Mouse (Mus musculus): ENCODE measurements at regions not wholly inside any gene's neighbourhood (a gene's known extent, or its start where the extent isn't known, plus 50 kb on each side); places are given as distances from the start of the nearest gene placed in this dataset.
A peak's percentile ranks its signal among the peaks of the same experiment; 100 is the strongest.

GRCm38 (mm10) chr8:113250264-113250663, 385.1 kb upstream of the Mon1b start:
- no peak for DNase-seq (ENCODE audit: low spot score in 2 of 2)

- no peak for DNase-seq (ENCODE audit: low spot score in 2 of 2)
Measured at GRCm38 (mm10) chr8:113254076-113254475, 381.3 kb upstream of the Mon1b start.

DNA sequence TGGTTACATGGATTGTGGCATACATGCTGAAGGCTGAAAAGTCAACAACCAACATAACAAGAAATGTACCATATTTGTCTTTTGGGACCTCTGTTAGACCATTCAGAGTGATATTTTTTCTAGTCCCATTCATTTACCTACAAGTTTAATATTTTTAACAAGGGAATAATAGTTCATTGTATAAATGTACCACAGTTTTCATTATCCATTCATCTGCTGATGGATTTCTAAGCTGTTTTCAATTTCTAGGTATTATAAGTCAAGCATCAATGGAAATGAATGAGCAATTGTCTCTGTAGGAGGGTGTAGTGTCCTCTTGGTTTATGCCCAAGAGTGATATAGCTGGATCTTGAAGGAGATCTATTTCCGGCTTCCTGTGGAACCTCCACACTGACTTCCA, 375.9 kb upstream of the Mon1b start:
- DNase-seq (ENCODE audit: low spot score in 2 of 2): no peak

GRCm38 (mm10) chr8:113263296-113263695, 372.1 kb upstream of the Mon1b start:
- no peak for DNase-seq (ENCODE audit: low spot score in 2 of 2)

GRCm38 (mm10) chr8:113271262-113271661, 364.1 kb upstream of the Mon1b start:
- no peak for DNase-seq (ENCODE audit: low spot score in 2 of 2)

DNA sequence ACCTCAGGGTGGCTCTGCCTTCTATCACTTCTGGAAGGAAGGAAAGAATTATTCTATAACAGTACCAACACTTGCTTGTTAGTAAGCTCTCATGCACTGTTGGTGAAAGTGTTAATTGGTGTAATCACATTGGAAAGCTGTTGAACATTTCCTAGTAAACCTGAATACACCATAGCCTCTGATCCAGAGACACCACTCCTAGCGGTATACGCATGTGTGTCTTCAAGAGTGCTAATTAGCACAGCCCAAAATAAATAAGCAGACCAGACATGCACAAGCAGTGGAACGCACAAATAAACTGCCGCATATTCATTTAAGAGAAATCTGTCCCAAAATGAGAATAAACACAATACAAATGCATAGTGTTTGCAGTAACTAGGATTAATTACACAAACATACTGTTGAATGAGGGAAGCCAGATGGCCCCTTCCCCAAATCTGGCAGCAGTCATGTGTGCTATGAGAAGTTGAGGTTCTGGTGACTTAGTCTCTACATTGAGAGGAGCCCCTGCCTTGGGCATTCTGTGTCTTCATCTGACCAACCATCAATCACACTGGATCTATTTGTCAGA, 335.0 kb upstream of the Mon1b start:
- DNase-seq (ENCODE audit: low spot score in 2 of 2): no peak

GRCm38 (mm10) chr8:113303426-113303825, 332.0 kb upstream of the Mon1b start:
- DNase-seq (ENCODE audit: low spot score in 2 of 2): no peak

- no peak for DNase-seq (ENCODE audit: low spot score in 2 of 2)
Measured at GRCm38 (mm10) chr8:113317169-113317568, 318.2 kb upstream of the Mon1b start.

DNA sequence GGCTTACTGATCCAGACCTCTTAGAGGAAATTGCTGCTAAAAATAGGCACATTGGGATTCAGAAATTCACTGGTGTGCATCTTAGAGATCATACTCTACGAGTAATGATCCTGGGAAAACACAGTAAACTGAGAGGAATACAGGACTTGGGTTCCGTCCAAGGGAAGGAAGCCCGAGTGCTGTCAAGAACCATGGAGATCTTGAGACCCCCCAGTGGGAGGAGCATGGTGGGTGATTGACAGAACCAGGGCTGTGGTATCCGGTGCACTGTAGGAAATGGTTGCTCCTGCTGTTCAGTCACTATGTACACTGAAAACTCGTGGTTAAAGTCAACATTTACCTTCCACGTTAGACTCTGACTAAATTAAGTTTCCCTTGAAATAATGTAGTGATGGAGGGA, 303.8 kb upstream of the Mon1b start:
- DNase-seq (ENCODE audit: low spot score in 2 of 2): no peak

GRCm38 (mm10) chr8:113341306-113341705, 294.1 kb upstream of the Mon1b start:
- DNase-seq (ENCODE audit: low spot score in 2 of 2): no peak

DNA sequence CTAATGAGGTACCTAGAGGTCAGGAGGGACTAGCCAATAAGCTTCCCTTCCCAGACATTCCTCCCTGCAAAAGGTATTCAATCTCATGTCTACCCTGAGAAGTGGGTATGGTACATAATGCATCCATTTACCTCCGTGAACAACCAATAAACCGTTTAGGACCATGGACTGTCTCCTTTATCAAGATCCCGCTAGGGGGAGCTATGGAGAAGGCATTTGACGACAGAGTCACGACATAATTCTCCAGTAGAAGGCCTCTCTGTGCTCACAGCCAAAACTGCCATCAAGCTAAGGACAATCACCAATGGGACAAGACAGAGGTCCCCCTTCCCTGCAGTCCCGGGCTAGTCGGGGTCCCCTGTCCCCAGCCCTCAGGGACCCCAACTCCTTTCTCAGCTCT, 273.5 kb upstream of the Mon1b start:
- DNase-seq (ENCODE audit: low spot score in 2 of 2): no peak

GRCm38 (mm10) chr8:113364181-113364580, 271.2 kb upstream of the Mon1b start:
- no peak for DNase-seq (ENCODE audit: low spot score in 2 of 2)

- no peak for DNase-seq (ENCODE audit: low spot score in 2 of 2)
Measured at GRCm38 (mm10) chr8:113383517-113383916, 251.9 kb upstream of the Mon1b start.

DNA sequence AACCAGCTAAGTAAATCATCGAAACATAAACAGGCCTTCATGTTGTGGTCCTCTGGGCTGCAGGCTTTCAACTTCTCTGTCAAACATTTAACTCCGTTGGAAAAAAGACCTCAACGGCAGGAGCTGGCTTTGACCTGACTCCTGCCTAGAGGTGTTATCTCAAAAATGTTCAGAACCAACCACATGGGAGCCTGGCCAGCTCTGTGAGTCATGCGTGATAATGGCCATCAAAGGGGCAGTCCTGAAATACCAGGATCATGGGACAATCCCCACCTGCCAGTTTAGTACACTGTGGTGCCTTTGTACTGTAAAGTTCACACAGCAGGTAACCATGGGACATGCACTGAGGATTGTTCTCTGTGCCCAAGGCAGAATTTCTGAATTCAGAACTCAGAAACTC, 251.4 kb upstream of the Mon1b start:
- no peak for DNase-seq (ENCODE audit: low spot score in 2 of 2)

- DNase-seq (ENCODE audit: low spot score in 2 of 2): no peak
Measured at GRCm38 (mm10) chr8:113389504-113389903, 245.9 kb upstream of the Mon1b start.

- no peak for DNase-seq (ENCODE audit: low spot score in 2 of 2)
Measured at GRCm38 (mm10) chr8:113390038-113390437, 245.3 kb upstream of the Mon1b start.

DNA sequence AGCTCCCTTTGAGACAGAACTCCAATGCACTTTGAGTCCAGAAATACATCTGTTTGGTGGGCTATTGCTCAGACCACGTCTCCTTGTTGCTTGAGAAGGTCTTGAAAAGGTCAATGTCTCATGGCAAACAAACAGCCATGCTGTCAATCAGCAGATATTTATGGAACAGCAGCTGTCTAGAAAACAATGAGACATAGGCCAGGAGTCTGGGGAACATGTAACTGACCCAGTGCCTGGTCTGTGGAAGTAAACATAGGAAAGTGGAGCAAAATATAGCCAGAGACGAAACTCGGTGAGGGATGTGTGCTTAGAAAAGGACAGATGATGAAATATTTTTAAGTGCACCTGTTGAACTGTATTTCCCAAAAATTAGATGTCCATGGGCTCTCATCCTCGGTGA, 241.1 kb upstream of the Mon1b start:
- DNase-seq (ENCODE audit: low spot score in 2 of 2): no peak

DNA sequence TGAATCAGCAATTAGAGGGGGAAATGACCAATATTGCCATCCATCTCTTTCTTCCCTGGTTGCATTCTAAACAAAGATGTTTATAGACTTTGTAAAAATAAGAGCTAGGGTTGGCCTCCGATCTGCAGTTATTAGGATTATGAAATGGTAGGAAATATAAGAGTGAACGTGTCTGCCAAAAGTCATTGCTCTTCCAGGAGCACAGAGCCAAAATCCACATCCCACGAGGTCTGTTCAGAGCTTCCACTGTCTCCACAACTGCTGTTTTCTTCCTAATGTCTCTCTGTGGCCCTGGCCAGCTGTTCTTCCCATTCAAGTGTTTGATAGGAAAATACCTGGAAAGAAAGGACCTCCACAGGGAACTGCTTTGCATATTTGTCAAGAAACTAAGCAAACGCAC, 230.2 kb upstream of the Mon1b start:
- no peak for DNase-seq (ENCODE audit: low spot score in 2 of 2)

DNA sequence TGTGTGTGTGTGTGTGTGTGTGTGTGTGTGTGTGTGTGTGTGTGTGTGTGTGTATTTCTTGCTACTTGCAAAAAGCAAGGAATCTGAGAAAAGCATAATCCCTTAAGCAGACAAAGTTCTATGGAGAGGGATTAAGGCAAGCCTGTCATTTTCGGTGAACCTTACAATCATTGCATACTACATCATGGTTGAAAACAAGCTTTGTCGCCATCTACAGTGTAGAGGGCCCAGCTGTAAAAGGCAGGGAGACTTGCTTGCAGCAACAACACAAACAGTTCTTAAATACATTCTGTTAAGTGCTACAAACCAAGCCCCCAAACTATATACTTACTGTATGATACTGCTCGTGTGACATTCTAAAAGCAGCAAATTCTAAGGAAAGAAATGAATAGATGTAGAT, 216.0 kb upstream of the Mon1b start:
- no peak for DNase-seq (ENCODE audit: low spot score in 2 of 2)

DNA sequence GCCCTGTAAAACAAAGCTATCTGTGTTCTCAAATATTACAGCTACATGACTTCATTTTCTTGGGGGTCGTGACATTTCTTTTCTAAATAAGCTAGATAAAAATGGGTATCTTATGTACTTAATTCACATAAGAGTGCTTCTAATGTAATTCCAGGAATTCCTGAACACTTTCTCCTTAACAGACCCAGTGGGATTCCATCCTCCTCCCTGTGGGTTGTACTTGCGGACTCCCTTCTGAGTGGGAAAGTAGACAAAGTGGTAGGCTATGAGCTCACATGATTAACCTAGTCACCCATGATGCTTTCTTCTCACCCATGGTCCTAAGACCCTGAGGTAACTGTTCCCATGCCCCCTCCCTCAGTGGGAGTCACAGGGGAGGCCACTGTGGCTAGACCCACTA, 212.7 kb upstream of the Mon1b start:
- DNase-seq (ENCODE audit: low spot score in 2 of 2): no peak

DNA sequence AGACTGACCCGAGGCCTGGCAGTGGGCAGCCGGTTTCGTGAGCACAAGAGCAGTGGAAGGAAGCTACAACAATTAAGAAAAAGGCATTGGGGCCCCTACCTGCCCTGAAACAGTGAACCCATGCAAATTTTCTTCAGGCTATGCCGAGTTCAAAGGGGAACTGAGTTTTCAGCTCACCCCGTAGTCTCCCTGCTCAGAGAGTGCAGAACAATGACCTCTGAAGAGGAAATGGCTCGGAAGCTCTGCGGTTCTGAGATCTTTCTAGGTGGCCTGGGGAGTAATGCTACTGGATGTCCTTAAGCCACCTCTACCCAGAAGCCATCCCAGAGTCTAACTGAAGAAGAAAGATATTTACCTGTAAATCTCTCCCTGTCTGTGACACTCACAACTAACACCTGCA, 196.3 kb upstream of the Mon1b start:
- DNase-seq (ENCODE audit: low spot score in 2 of 2): no peak

DNA sequence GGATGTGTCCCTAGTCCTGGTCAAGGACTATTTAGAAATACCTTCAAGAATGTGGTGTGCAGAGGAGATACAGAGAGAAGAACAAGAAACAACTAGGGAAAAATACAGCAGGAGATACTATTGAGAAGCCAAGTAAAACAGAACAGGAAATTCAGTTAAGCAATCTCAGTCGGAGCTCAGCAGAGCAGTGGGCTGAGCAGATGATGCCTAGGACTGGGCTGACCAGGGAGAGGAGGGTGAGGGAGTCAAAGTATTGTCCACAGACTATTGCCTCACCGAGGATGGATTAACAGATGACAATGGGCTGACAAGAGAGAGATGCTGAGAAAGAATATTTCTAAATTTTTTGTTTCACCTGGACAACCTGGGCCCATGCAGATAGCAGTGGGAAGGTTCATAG, 181.4 kb upstream of the Mon1b start:
- no peak for DNase-seq (ENCODE audit: low spot score in 2 of 2)

DNA sequence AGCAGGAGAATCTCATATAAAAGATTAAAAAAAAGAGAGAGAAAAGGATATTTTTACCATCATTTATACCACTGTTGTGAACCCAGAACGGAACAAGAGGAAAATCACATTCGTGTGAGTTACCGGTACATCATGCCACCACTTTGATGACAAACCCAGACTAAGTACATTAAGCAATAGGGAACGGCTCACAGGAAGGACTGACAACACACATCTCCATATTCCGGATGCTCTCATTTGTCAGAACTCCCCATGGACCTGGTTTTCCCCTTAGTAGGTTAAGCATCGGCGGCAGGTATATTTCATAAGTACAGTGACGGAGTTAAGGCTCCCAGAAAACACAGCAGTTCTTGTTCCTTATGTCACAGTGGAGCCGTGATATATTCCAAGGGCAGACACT, 170.8 kb upstream of the Mon1b start:
- DNase-seq (ENCODE audit: low spot score in 2 of 2): no peak

GRCm38 (mm10) chr8:113465156-113465555, 170.2 kb upstream of the Mon1b start:
- DNase-seq (ENCODE audit: low spot score in 2 of 2): peak in 1 of 2 experiments; percentile 6

- DNase-seq (ENCODE audit: low spot score in 2 of 2): no peak
Measured at GRCm38 (mm10) chr8:113466683-113467082, 168.7 kb upstream of the Mon1b start.
